Mouse (Mus musculus): Measurements from ENCODE around the gene Sun1.

Sun1 gene

GRCm38 (mm10) chr5:139285383-139286067 is 85.1 kb downstream of the Sun1 start:
- in situ Hi-C loops (cut with MseI, MboI), result no loop called here

- in situ Hi-C loops (cut with MseI, MboI), result no loop called here
These were observed 85.9 kb downstream of the Sun1 start for GRCm38 (mm10) chr5:139286142-139286941.

DNA sequence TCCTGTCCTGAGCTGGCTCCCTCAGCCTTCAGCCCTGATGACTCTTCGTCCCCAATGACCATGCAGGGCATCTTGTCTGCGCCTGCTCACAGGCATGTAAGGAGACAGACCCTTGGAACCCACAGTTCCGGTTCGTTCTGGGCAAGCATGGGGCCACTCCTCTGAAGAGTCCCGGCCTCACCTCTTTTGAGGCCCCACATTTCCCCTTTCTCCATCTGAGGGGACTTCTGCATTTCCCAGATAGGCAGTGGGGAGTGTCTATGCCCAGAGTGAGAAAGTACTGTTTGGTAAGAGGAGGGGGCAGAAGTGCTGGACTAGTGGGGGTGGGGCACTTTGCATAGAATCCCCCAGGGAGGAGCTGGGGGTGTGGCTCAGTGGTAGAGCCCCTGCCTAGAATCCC is 86.7 kb downstream of the Sun1 start:
- in situ Hi-C loops (cut with MseI, MboI), result no loop called here

DNA sequence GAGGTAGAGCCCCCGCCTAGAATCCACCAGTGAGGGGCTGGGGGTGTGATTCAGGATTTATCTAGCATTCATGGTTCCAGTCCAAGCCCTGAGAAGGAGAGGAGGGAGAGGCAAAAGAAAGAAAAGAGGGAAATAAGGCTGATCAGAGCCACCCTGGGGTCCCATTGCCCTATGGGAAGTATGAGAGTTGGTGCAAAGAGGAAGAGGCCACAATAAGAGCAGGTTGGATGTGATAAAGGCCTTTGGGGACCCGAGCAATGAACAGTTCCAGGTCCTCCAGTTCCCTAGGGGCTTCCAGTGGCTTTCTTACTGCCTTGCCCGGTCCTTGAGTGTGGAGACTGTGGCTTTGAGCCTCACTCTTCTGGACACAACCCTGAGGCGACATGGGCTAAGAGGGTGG is 87.3 kb downstream of the Sun1 start:
- in situ Hi-C loops (cut with MseI, MboI), result no loop called here

DNA sequence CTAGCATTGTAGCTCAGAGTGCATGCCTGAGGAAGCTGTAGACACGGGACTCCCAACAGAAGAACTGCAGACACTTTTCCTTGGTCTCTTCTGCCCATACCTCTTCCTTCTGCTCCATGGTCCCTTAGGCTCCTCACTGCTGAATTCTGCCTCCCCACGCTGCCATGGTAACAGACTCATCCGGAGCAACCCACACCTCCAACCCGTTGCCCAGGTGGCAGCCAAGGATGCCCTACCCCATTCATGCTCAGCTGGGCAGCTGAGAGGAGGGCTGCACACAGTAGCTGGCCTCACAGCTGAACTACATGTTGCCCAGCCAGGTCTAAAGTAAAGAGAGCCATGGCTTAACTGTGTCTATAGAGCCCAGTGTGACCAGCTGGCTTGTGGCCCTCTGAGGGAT is 88.2 kb downstream of the Sun1 start:
- in situ Hi-C loops (cut with MseI, MboI), result no loop called here

GRCm38 (mm10) chr5:139290467-139291259 is 90.2 kb downstream of the Sun1 start:
- in situ Hi-C loops (cut with MseI, MboI), result no loop called here

DNA sequence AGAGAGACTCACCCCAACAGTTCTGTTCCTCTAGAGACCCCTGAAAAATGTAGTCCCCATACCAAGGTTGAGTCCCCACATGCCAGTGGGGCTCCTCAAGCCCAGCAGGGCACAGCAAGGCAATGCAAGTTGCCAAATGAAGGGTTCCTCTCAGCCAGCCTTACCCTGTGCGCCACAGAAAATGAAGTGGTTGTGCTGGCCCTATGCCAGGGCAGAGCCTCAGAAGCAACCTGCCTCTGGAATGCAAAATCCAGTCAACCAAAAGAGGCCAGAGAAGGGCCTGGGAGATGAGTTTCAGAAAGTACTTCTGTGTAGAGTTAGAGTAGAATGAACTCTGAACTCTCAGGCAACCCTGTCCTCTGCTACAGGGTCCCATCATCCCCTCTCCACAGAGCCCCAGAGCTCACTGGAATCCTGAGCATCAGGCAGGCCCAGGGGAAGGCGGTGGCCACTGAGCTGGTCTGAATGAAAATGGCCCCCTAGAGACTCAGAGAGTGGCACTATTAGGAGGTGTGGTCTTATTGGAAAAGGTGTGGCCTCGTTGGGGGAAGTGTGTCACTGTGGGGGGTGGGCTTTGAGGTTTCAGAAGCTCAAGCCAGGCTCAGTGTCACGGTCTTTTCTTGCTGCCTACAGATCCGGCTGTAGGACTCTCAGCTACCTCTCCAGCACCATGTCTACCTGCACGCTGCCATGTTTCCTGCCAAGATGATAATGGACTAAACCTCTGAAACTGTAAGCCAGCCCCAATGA is 91.5 kb downstream of the Sun1 start:
- in situ Hi-C loops (cut with MseI, MboI), result no loop called here

DNA sequence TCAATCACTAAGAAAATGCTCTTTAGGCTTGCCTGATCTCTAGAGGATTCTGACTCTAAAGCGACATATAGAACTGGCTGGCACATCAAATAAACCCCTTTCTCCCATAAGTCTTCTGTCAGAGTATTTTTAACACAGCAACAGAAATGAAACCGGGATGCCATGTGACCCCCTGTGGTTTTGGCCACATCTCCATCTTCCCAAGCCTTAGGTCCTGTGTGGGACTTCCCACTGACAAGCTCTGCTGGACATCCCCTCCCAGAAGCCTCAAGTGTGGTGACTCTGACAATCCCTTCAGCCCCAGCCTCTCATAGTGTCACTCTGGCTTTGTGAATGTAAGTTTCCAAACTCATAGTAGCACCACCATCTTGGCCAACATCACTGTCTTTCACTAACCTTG is 93.7 kb downstream of the Sun1 start:
- in situ Hi-C loops (cut with MseI, MboI), result no loop called here

GRCm38 (mm10) chr5:139297092-139297491 is 96.7 kb downstream of the Sun1 start:
- in situ Hi-C loops (cut with MseI, MboI), result no loop called here

GRCm38 (mm10) chr5:139297745-139298144 is 97.3 kb downstream of the Sun1 start:
- in situ Hi-C loops (cut with MseI, MboI), result no loop called here
